Mouse (Mus musculus): ENCODE measurements around the gene Gm49388.
A peak's percentile ranks its signal among the peaks of the same experiment; 100 is the strongest.
"Not testable (repeated sequence)": the region's sequence is repeated elsewhere in the genome, so short reads cannot be mapped to it uniquely, and the experiment has no call there.

The Gm49388 gene

DNA sequence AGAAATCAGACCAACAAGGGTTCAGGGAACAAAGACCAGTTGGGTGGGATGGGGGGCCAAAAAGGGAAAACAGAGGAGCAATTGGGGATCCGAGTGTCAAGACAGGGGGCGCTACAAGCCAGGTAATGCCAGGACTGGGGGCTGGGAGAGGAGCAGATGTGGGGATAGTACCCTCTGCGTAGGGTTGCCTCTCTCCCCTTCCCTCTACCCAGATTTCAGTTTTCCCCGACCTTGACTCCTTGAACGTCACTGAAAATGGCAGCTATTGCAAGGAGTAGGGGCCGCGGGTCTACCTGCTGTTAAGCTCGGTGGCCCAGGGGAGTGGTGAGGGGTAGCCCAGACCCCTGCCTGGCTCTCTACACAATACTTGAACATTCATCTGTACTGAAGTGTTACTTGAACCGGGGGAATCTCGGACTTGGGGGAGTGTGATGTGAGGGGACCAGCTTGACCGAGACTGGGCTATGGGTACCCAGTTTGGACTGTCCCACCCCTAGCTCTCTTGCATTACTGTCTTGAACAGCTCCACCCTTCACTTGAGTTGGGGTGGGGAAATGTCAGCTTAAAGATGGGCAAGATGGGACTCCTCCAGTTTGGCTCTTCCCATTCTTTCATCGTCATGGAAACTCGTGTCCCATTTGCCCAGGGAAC lies 16.9 kb upstream of the Gm49388 start:
- DNase-seq (ENCODE audit: low spot score in 2 of 2) = no peak

DNA sequence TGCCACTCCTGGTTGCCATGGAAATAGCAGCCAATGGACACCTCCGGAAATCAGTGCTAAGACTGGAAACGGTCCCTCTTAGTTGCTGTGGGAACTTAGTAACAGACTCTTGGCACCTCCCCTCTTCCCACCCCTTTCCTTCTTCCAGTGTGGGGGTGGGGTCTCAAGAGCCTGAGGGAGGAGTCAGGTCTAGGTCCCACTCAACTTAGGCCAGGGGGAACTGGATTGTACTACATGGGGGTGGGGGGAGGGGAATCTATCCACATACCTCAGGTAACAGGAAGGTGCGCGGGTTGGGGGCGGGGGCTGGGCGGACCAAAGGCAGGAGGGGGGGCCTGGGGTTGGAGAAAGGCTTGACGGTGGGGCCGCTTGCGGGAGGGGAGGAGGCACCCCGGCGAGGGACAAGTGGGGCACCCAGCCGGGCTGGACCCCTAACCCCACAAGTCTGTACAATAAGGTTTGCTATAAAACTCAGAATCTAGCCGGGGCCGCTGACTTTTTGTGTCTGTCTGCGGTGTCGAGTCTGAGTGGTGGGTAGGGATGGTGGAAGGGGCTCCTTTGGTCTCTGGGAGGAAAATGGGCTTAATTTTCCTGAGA lies 16.3 kb upstream of the Gm49388 start:
- DNase-seq (ENCODE audit: low spot score in 2 of 2) = peak; percentile 99

DNA sequence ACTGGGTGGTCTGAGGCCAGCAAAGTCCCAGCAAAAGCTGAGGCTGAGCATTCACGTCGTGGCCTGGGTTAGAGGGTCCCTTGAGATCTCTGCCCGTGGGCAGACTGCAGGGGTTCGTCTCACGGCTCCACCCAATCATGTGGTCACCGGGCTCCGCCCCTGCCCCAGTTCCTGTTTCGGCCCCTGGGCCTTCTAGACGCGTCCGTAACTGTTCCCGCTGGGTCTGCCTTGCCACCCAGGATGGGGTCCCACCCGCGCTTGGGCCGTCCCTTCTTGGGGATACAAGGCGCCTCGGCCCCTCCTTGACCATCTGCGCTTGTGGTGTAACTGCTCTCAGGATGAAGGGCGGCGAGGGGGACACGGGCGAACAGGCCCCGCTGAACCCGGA lies 15.8 kb upstream of the Gm49388 start, which contains the start of gene Orai3:
TSS of gene Orai3 (plus strand) at position 165 of the 388 bp plus-strand sequence.
- peak; percentile 92 to 93 for DNase-seq (ENCODE audit: low spot score in 2 of 2)

DNA sequence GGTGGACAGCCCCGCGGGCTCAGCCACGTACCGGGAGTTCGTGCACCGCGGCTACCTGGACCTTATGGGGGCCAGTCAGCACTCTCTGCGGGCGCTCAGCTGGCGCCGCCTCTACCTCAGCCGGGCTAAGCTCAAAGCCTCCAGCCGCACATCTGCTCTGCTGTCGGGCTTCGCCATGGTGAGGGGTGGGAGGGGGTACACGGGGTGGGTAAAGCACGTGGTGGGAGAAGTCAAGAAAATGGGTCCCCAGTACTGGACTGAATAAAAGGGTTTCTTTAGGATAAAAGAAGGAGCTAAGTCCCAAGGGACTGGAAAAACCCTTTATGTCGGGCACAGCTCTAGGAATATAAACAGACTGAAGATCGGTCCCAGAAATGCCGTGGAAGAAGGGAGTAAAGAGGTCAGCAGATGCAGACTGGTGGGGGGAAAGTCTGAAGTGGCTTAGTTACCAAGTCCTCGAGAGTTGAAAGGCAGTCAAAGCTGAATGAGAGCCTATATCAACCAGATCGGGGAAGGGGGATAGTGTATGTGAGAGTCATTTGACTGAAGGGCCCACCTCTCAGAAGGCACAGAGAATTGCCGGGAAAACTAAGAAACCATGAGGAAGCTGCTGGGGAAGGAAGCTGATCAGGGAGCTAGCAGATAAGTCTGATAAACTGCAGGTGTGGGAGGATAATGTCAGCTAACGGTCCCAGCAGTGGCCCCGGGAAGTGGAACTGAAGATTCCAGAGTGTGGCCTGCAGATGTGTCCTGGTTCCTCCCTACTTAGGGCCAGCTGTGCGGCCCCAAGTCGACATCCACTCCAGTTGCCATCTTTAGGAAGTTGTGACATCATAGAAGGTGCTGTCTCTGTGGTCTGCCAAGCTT lies 15.1 kb upstream of the Gm49388 start:
- DNase-seq (ENCODE audit: low spot score in 2 of 2) = no peak

DNA sequence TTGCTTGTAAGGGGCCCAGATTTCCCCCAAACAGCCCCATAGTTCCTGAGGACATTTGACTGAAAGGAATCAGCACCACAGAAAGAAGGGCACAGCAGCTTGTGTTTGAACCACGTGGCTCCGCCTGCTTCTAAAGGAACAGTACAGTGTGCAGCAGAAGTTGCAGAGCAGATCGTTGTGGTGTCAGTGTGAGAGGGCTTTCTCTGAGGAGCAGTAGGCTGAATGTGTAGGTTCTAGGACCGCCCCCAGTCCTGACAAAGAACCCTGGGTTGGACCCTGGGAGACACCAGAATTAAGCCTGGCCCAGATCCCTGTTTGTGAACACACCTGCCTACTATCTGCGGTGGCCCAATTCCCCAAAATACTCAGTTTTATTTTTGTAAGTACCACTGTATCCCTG lies 14.1 kb upstream of the Gm49388 start:
- peak; percentile 65 to 74 for DNase-seq (ENCODE audit: low spot score in 2 of 2)

DNA sequence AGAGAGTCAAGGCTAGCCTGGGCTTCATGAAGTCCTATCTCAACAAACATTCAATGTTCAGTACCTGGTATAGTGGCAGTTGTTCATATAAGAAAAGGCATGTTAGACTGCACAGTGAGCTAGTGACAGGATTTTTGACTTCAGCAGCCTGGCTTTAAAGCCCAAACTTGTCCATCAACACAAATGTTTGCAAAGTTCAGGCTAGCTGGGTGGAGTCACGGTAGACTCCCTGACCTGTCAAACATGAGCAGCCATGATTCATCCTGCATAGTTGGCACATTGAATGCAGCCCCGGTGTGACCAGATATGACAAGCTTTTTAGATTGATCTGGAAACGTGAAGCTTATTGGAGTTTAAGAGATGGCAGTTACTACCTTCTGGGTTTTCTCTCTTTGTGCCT lies 13.3 kb upstream of the Gm49388 start:
- no peak for DNase-seq (ENCODE audit: low spot score in 2 of 2)

DNA sequence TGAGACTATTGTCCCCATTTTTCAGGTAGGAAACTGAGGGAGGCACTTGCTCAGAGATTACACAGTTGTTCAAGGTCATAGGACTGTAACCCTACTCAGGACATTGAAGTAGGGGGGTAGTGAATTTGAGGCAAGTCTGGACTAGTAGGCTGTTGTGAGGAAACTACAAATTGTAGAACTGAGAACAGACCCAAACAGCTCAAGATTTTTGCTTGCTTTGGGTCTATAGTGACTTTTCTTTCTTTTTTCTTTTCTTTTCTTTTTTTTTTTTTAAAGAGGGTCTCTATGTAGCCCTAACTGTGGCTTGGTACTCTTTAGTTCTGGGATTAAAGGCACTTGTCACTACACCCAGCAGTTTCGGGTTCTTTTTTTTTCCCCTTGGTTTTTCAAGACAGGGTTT lies 12.9 kb upstream of the Gm49388 start:
- no peak for DNase-seq (ENCODE audit: low spot score in 2 of 2)

DNA sequence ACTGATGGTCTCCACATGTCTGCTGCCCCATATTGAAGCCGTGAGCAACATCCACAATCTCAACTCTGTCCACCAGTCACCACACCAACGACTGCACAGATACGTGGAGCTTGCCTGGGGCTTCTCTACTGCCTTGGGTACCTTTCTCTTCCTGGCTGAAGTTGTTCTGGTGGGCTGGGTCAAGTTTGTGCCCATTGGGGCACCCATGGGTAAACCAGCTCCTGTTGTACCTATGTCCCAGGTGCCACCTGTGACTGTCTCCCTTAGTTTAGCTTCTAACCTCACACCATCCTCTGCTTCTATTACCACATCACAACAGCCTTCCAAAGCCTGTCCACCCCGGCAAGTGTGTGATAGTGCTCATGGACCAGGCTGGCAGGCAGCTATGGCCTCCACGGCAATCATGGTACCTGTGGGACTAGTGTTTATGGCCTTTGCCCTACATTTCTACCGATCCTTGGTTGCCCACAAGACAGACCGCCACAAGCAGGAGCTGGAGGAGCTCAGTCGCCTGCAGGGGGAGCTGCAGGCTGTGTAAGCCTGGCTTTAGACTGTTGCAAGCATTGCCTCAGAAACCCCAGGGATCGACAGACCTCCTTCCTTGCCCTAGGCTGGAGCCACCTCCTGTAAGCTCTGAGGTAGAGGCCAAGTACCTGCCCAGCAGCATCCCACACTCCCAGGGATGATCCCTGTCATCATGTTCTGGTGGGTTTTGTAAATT lies 11.6 kb upstream of the Gm49388 start:
- DNase-seq (ENCODE audit: low spot score in 2 of 2) = peak; percentile 68 to 76

DNA sequence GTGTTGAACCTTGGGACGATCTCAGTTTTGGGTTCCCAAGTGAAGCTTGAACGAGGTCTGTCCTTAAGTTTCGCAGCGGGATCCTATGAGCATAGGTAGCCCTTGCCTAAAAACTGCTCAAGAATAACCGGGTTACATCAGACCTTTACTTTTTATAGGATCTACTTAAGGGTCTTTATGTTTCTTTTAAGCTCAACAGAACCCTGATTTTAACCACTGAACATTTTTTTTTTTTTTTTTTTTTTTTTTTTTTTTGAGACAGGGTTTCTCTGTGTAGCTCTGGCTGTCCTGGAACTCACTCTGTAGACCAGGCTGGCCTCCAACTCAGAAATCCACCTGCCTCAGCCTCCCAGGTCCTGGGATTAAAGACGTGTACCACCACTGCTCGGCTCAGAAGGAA lies 9.6 kb upstream of the Gm49388 start:
- DNase-seq (ENCODE audit: low spot score in 2 of 2) = not testable (repeated sequence)

DNA sequence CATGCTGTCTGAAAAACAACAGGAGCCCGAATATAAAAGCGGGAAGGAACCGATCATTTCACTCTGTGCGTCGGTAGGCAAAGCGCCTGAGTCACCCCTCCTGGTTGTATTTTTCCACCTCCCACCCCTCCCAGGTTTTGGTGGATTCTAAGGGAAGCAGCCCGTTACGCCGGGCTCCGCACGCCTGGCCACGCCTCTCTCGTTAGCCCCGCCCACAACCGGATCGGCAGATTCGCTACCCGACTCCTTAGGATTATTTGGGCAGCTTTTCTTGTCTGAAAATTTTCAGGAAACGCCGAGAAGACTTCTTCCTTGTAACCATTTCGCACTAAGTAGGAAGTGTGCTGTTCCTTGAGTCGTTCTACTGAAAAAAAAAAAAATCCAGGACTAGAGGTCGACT lies 9.0 kb upstream of the Gm49388 start, which contains the start of gene Setd1a:
TSS of gene Setd1a (plus strand) at position 245 of the 400 bp plus-strand sequence.
- DNase-seq (ENCODE audit: low spot score in 2 of 2) = peak; percentile 93

DNA sequence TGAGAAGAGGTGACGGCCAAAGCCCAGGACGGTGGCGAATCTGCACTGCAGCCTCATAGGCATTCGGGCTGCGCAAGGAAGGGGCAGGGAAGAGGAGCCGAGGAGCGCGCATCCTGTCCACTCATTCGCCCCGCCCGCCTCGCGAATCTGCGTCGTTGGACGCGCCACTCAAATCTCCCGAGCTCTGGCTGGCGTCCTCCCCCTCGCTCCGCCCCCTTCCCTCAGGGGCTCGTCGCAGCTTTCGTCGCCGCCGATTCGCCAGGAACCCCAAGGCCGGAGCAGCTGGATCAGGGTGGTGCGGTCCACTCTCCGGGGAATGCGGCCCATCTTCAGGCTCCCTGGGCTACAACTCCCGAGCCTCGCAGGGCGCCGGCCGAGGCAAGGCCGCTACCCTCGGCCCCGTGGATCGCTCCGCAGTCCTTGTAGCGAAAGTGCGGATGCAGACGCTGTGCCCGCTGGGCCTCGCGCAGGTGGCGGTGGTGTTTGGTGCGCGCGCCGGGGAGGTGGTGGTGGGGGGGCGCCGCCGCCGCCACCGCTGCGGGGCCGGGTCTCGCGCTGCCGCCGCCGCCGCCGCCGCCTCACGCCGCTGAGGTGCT lies 8.4 kb upstream of the Gm49388 start:
- peak; percentile 98 for DNase-seq (ENCODE audit: low spot score in 2 of 2)

DNA sequence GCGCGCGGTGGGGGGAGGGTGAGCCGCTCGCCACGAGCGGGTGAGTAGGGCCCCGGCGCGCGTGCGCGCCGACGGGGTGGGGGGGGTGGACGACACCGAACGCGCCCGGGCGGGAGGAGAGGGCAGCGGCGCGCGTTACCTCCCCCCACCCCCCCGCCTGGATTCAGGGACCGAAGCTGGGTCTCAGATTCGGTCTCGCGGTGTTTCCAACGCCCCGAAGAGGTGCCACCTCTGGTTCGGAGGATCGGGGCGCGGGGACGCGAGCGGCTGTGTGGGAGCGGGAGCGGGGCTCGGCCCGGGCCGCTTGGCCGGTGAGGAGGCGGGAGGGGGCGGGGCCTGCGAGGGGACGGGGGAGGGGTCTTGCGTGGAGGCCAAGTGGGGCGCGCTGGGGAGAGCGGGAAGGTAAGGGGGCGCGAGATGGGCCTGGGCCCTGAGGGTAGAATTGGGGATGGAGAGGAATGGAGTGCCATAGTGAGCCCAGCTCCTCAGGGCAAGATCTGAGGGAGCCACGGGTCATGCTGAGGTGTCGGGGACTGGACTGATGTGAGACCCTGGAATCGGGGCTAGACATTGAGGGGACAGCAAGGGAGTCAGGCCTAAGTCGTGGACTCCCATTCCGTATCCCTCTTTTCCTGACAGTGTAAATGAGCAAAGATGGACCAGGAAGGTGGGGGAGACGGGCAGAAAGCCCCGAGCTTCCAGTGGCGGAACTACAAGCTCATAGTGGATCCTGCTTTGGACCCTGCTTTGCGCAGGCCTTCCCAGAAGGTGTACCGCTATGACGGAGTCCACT lies 7.7 kb upstream of the Gm49388 start:
- DNase-seq (ENCODE audit: low spot score in 2 of 2) = peak; percentile 68 to 71

DNA sequence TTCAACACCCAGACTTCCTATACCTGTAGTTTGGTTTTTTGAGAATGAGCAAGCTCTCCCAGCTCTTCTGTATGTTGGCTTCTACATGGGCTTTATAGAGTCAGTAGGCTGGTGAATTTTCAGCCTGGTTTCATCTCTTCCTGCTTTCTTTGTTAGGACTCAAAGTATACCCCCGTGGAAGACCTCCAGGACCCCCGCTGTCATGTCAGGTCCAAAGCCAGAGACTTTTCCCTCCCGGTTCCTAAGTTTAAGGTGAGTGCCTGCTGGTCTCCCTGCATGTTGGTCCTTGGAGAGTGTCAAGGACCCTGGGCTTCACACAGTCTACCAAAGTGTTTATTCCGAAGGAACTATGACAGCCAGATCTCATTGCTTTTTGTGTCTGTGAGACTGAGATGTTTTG lies 7.1 kb upstream of the Gm49388 start:
- DNase-seq (ENCODE audit: low spot score in 2 of 2) = no peak

DNA sequence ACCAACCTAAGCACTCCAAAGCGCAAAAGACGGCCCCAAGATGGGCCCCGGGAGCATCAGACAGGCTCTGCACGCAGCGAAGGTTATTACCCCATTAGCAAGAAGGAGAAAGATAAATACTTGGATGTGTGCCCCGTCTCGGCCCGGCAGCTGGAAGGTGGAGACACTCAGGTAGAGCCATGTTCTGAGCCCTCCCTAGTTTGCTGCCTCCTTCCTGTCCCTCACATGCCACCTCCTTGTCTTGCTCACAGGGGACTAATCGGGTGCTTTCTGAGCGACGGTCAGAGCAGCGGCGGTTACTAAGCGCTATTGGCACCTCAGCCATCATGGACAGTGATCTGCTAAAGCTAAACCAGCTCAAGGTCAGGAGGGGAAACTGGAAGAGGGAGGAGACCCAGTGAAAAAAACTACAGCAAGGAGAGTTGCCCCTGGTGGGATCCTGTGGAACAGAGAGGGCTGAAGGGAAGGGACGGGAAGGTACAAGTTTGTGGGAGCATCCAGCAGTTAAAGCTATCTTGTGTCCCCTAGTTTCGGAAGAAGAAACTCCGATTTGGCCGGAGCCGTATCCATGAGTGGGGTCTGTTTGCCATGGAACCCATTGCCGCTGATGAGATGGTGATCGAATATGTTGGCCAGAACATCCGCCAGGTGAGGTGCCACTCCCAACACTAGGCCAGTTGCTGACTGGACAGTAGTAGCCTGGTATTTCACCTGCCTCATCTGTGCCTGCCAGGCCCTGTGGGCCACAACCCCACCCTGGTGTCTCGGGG lies 11.9 kb downstream of the Gm49388 start:
- no peak for DNase-seq (ENCODE audit: low spot score in 2 of 2)

DNA sequence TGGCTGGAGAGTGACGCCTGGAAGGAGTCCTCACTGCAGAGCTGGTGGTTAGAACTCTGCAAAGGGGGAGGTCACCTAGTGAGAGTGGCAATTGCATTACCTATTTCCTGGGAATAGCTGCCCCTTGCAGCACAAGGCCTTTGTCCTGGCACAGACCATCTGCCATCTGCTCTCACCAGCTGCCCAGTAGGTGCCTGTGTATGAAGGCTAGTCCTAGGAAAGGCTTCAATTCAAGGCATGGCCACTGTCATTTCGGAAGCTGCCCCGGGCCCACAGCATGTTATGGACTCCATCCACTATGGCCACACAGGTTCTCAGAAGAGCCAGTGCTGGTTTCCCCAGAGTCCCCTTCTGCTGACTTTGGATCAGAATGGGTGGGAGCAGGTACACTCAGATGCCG lies 13.2 kb downstream of the Gm49388 start:
- DNase-seq (ENCODE audit: low spot score in 2 of 2) = no peak

DNA sequence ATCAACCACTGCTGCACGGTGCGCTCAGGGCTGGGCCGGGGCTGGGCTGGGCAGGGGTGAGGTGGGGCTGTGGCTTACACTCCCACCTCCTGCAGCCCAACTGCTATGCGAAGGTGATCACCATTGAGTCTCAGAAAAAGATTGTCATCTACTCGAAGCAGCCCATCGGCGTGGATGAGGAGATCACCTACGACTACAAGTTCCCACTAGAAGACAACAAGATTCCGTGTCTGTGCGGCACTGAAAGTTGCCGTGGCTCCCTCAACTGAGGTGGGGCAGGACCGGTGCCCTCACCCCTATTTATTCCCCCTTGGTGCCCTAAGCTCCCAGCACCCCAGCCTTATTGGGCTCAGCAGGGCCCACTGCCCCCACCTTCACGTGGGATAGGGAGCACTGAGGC lies 13.8 kb downstream of the Gm49388 start:
- DNase-seq (ENCODE audit: low spot score in 2 of 2) = no peak

DNA sequence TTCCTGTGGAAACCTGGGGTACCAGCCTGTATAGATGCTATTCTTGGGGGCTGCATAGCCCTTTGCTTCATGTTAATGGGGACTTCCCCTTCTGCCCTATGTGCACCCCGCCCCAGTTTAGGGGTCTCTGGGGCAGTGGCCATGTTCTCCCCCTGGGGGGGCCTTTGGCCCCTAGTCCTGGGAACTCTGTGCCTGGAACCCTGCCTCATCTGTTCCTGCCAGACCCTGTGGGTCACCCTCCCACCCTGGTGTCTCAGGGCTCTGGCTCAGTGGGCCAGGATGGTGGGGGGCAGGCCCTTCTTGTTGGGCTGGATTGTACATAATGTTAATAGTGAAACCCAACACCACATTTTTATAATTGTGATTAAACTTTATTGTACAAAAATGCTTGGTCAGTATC lies 14.3 kb downstream of the Gm49388 start:
- peak in 1 of 2 experiments; percentile 44 for DNase-seq (ENCODE audit: low spot score in 2 of 2)

DNA sequence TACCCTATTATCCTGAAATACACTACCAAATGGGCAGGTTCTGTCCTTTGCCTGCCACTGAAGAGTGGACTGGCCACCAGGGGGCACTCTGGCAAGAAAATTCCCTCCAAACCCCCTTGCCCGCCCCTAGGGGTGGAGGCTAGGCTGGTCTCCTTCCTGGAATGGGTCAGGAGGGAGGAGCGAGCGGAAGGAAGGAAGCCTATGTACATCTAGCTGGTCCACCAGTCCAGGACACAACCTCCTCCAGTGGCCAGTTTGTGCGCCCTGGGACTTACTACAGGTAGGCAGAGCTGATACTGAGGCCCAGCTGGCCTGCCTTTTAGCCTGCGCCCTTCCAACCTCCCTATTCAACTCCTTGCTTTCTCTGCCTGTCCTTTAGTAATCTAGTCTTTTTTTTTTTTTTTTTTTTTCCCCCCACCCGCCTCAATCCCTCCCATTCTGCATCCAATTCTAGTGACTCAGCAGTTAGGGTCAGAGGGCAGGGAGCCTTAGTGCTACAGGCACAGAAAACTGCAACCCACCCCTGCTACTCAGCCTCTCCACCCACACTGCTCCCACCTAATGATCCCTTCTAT lies 15.1 kb downstream of the Gm49388 start, which contains the start of gene Hsd3b7:
TSS of gene Hsd3b7 (plus strand) at position 170 of the 575 bp plus-strand sequence.
- peak; percentile 88 to 91 for DNase-seq (ENCODE audit: low spot score in 2 of 2)

DNA sequence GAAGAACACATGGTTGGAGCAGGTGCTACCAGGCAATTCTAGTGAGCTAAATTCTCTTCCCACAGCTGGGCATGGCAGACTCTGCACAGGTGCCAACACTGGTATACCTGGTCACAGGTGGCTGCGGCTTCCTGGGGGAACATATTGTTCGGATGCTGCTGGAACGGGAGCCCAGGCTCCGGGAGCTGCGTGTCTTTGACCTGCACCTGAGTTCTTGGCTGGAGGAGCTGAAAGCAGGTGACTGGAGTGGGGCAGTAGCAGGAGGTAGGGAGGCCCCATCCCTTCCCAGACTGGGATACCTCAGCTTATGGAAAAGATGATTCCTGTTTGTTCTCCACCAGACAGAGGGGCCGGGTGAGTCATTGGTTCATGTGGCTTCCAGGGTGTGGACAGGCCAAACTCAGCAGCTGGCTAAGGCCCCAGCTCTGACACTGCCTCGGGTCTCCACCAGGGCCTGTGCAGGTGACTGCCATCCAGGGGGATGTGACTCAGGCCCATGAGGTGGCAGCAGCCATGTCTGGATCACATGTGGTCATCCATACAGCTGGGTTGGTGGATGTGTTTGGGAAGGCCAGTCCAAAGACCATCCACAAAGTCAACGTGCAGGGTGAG lies 15.7 kb downstream of the Gm49388 start:
- peak in 1 of 2 experiments; percentile 57 for DNase-seq (ENCODE audit: low spot score in 2 of 2)

Measured in right cerebral cortex, postnatal 10 days (tissue).